Mouse (Mus musculus): ENCODE data around the gene Prtn3. TPM values are rescaled to one million over a fixed set of nuclear protein-coding genes. Genes with fewer than 3 reads are reported as not detected.

Gene Prtn3
- total and polyA plus RNA-seq, 3 experiments = 0.30 to 0.39 TPM; not detected in 1

DNA sequence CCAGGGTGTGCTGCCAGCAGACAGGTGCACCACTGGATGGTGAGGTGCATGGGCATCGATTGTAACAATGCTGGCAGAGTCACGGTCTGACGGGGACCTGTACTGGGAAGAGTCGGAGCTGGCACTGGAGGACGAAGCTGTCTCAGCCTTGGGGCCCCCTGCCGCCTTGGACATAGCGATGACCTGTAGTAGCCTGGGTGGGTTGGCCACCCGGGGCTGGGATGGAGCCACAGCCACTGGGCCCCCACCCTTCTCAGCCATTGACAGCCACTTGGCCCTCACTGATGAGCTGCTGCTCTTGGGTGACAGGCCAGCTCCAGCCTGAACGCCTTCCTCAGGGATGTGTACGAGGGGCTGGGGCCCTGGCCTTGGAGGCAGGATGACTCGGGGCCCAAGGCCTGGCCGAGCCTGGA is 9.1 kb upstream of the Prtn3 start:
- Histone ChIP-seq H3K36me3 (replicated peaks in 1 of 2; ENCODE audit: control insufficient read depth in 1 of 2, insufficient read depth in 1 of 2, low read length in 1 of 2) (peaks cover 44 to 68% of the 10 kb centered on the region in 2 experiments), H3K9ac (ENCODE audit: insufficient read depth, low read depth) (no peak overlapping the region), H3K4me1 (ENCODE audit: control insufficient read depth in 1 of 2, insufficient read depth in 2 of 2) (peaks cover 0 to 5% of the 10 kb centered on the region in 2 experiments; a peak in 1 of 4 replicates), H3K79me2 (replicated peaks; ENCODE audit: control insufficient read depth, extremely low read depth, insufficient read depth, poor library complexity, severe bottlenecking) (peaks cover 5% of the 10 kb centered on the region), H3K4me2 (ENCODE audit: insufficient read depth, low read depth, poor library complexity, severe bottlenecking) (no peak overlapping the region), H3K27me3 (replicated peaks) (no peaks in the 10 kb centered on the region), H3K27ac (ENCODE audit: insufficient read depth, low read depth) (no peak overlapping the region), H3K4me3 (replicated peaks in 1 of 3; ENCODE audit: low read depth in 2 of 3, low read length in 2 of 3, poor library complexity in 1 of 3) (no peak overlapping the region), H3K9me3 (replicated peaks; ENCODE audit: low read length) (no peaks in the 10 kb centered on the region)
- dilution Hi-C loops (cut with MboI; ENCODE audit: extremely low pct_ligation_motif_present, extremely low pct_unique_long_range_greater_than_20kb, low sequenced_read_pairs) (no loop called here), in situ Hi-C loops (cut with MboI; ENCODE audit: low pct_ligation_motif_present, low pct_unique_long_range_greater_than_20kb, low sequenced_read_pairs) (no loop called here)
- no peak for DNase-seq (ENCODE audit: extremely low read depth)
- no peak for TF ChIP-seq RCOR1 (conservative IDR thresholded peaks at IDR 0.05; ENCODE audit: low read depth, low read length)
- TF ChIP-seq NELFE (IDR thresholded peaks at IDR 0.05; ENCODE audit: low read depth, low read length) = 0 out of 2 replicates have a peak, but pooled peaks have one; percentile 1
- 0 out of 2 replicates have a peak, but pooled peaks have one; percentile 12 for TF ChIP-seq MXI1 (IDR thresholded peaks at IDR 0.05; ENCODE audit: low read depth, low read length)
- no peak for TF ChIP-seq GABPA (IDR thresholded peaks at IDR 0.05; ENCODE audit: insufficient replicate concordance, low read depth, low read length)
- TF ChIP-seq RAD21 (IDR thresholded peaks at IDR 0.05; ENCODE audit: low read depth, low read length) = no peak
- TF ChIP-seq E2F4 (IDR thresholded peaks at IDR 0.05; ENCODE audit: insufficient replicate concordance, low read depth, low read length) = no peak
- TF ChIP-seq POLR2A (IDR thresholded peaks at IDR 0.05; ENCODE audit: low read depth, low read length) = no peak
- no peak for TF ChIP-seq MAFK (IDR thresholded peaks at IDR 0.05; ENCODE audit: insufficient replicate concordance, low read length)
- TF ChIP-seq CHD2 (IDR thresholded peaks at IDR 0.05; ENCODE audit: low read length) = peak; percentile 56; the same call in 1 of the 2 replicates
- TF ChIP-seq POLR2AphosphoS2 (IDR thresholded peaks at IDR 0.05; ENCODE audit: low read depth, low read length) = peak; percentile 99

DNA sequence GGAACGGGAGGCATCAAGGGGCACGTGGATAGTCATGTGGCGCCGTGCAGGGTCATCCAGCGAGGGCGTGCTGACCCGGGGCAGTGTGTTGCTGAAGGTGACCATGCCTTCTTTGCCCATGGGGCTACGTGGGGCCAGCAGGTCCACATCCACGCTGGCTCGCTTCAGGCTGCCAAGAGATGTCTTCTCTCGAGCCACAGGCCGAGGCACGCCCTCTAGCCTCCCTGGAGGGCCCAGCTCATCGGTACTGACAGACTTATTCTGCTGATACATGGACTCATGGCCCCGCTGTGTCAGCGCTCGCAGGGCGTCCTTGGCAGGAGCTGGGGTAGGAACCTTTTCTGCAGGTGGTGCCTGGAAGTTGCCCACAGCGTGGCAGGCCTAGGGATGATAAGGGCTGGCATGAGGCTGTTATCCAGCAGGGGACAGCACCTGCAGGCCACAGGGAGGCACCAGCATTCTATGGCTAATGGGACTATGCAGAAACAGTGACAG is 8.4 kb upstream of the Prtn3 start:
- H3K79me2 ChIP-seq (replicated peaks; ENCODE audit: control insufficient read depth, extremely low read depth, insufficient read depth, poor library complexity, severe bottlenecking) = peaks cover 3% of the 10 kb centered on the region
- dilution Hi-C loops (cut with MboI; ENCODE audit: extremely low pct_ligation_motif_present, extremely low pct_unique_long_range_greater_than_20kb, low sequenced_read_pairs) = no loop called here
- H3K4me3 ChIP-seq (replicated peaks in 1 of 3; ENCODE audit: low read depth in 2 of 3, low read length in 2 of 3, poor library complexity in 1 of 3) = no peak overlapping the region
- DNase-seq (ENCODE audit: extremely low read depth) = no peak
- no peak overlapping the region for H3K9ac ChIP-seq (ENCODE audit: insufficient read depth, low read depth)
- peaks cover 38 to 62% of the 10 kb centered on the region in 2 experiments for H3K36me3 ChIP-seq (replicated peaks in 1 of 2; ENCODE audit: control insufficient read depth in 1 of 2, insufficient read depth in 1 of 2, low read length in 1 of 2)
- in situ Hi-C loops (cut with MboI; ENCODE audit: low pct_ligation_motif_present, low pct_unique_long_range_greater_than_20kb, low sequenced_read_pairs) = no loop called here
- H3K4me1 ChIP-seq (ENCODE audit: control insufficient read depth in 1 of 2, insufficient read depth in 2 of 2) = peaks cover 0 to 5% of the 10 kb centered on the region in 2 experiments; a peak in 1 of 4 replicates
- no peaks in the 10 kb centered on the region for H3K9me3 ChIP-seq (replicated peaks; ENCODE audit: low read length)
- no peak overlapping the region for H3K4me2 ChIP-seq (ENCODE audit: insufficient read depth, low read depth, poor library complexity, severe bottlenecking)
- H3K27ac ChIP-seq (ENCODE audit: insufficient read depth, low read depth) = no peak overlapping the region
- TF ChIP-seq SMC3 (IDR thresholded peaks at IDR 0.05; ENCODE audit: low read depth, low read length) (peak; percentile 40), CTCF (conservative IDR thresholded peaks at IDR 0.05 in 1 of 2, IDR thresholded peaks at IDR 0.05 in 1 of 2; ENCODE audit: low read depth in 2 of 2, low read length in 2 of 2) (peak in 1 of 2 experiments; percentile 58; a peak in 2 of 4 replicates), RAD21 (IDR thresholded peaks at IDR 0.05; ENCODE audit: low read depth, low read length) (peak; percentile 41), ELF1 (IDR thresholded peaks at IDR 0.05; ENCODE audit: low read depth, low read length) (no peak), ZKSCAN1 (IDR thresholded peaks at IDR 0.05; ENCODE audit: borderline replicate concordance, low read depth, low read length) (no peak), RCOR1 (conservative IDR thresholded peaks at IDR 0.05; ENCODE audit: low read depth, low read length) (no peak), E2F4 (IDR thresholded peaks at IDR 0.05; ENCODE audit: insufficient replicate concordance, low read depth, low read length) (no peak)
- H3K27me3 ChIP-seq (replicated peaks) = no peaks in the 10 kb centered on the region
